Mouse (Mus musculus) heart, postnatal 25 days (tissue): ENCODE results near the gene Tmem95. TPM values are rescaled to one million over a fixed set of nuclear protein-coding genes. Genes with fewer than 3 reads are reported as not detected.

Experiments
- microRNA-seq: library from miRNA; unstranded; fragments of <30 nt; microRNA quantifications from one replicate; pipeline ENCODE4 v1.2.0, GENCODE M21; 2022
- total RNA-seq, 2 experiments: library from RNA; stranded (reverse); gene quantifications; 2 replicates each; pipeline ENCODE4 v1.2.3; 2021

Tmem95 gene
- total RNA-seq, 2 experiments from 2014 or later = not detected

Small RNA genes within 50 kb of the gene (microRNA-seq; reads per million reads assigned to microRNA genes)
- not detected for gene Mir6924

Other genes with a start within 250 kb of the Tmem95 start
- 10 to 100 TPM; 81.8 to 84.9 TPM for gene Fxr2, start 245.0 kb downstream of the Tmem95 start, total RNA-seq
- gene Sox15, start 222.7 kb downstream of the Tmem95 start, total RNA-seq = not detected
- 10 to 100 TPM; 15.2 to 16.5 TPM for gene Mpdu1, start 215.4 kb downstream of the Tmem95 start, total RNA-seq
- gene Cd68, start 211.9 kb downstream of the Tmem95 start, total RNA-seq = 1 to 10 TPM; 7.1 to 7.7 TPM
- gene Eif4a1, start 205.6 kb downstream of the Tmem95 start, total RNA-seq = 100 to 1,000 TPM; 201 to 206 TPM
- gene Senp3, start 195.9 kb downstream of the Tmem95 start, total RNA-seq = 10 to 100 TPM; 31.7 to 33.5 TPM
- 1 to 10 TPM; 1.6 to 2.1 TPM for gene Tnfsf13, start 192.2 kb downstream of the Tmem95 start, total RNA-seq
- gene Tnfsf12, start 182.2 kb downstream of the Tmem95 start, total RNA-seq = 10 to 100 TPM; 14.5 to 16.4 TPM
- 1 to 10 TPM; 3.2 to 4.5 TPM for gene Tnfsfm13, start 181.9 kb downstream of the Tmem95 start, total RNA-seq
- 10 to 100 TPM; 28.6 to 30.4 TPM for gene Polr2a, start 119.4 kb downstream of the Tmem95 start, total RNA-seq
- not detected for gene Slc35g3, start 116.0 kb downstream of the Tmem95 start, total RNA-seq
- gene Zbtb4, start 112.1 kb downstream of the Tmem95 start, total RNA-seq = 10 to 100 TPM; 33.3 to 39.6 TPM
- gene Chrnb1, start 82.1 kb downstream of the Tmem95 start, total RNA-seq = 1 to 10 TPM; 4.8 to 5.0 TPM
- 1 to 10 TPM; 2.2 to 2.4 TPM for gene Fgf11, start 76.2 kb downstream of the Tmem95 start, total RNA-seq
- gene Tmem102, start 72.4 kb downstream of the Tmem95 start, total RNA-seq = under 1 TPM; 0.26 to 0.45 TPM
- gene Gm39566, start 62.7 kb downstream of the Tmem95 start, total RNA-seq = not detected
- gene Spem2, start 59.6 kb downstream of the Tmem95 start, total RNA-seq = not detected
- gene Spem1, start 55.8 kb downstream of the Tmem95 start, total RNA-seq = not detected
- 1 to 10 TPM; 4.4 to 5.4 TPM for gene Nlgn2, start 40.2 kb downstream of the Tmem95 start, total RNA-seq
- gene Tmem256, start 39.5 kb downstream of the Tmem95 start, total RNA-seq = 100 to 1,000 TPM; 186 to 199 TPM
- 10 to 100 TPM; 24.4 to 24.9 TPM for gene Plscr3, start 31.6 kb downstream of the Tmem95 start, total RNA-seq
- under 1 TPM in 1 of 2 experiments, not detected in 1; 0.14 TPM for gene Tnk1, start 19.3 kb downstream of the Tmem95 start, total RNA-seq
- gene Kctd11, start 3.4 kb upstream of the Tmem95 start, total RNA-seq = 1 to 10 TPM; 2.5 to 3.5 TPM
- 1 to 10 TPM in 1 of 2 experiments, under 1 TPM in 1; 0.88 to 1.1 TPM for gene Acap1, start 17.5 kb upstream of the Tmem95 start, total RNA-seq
- under 1 TPM; 0.17 to 0.23 TPM for gene 2810408A11Rik, start 23.0 kb upstream of the Tmem95 start, total RNA-seq
- gene Neurl4, start 23.1 kb upstream of the Tmem95 start, total RNA-seq = 10 to 100 TPM; 44.9 to 46.0 TPM
- gene Gps2, start 35.9 kb upstream of the Tmem95 start, total RNA-seq = 10 to 100 TPM; 24.1 to 26.7 TPM
- gene Eif5a, start 43.9 kb upstream of the Tmem95 start, total RNA-seq = 100 to 1,000 TPM; 427 TPM
- gene Ybx2, start 57.8 kb upstream of the Tmem95 start, total RNA-seq = 10 to 100 TPM; 18.8 to 23.4 TPM
- gene Slc2a4, start 70.2 kb upstream of the Tmem95 start, total RNA-seq = 100 to 1,000 TPM; 325 to 365 TPM
- gene Cldn7, start 86.8 kb upstream of the Tmem95 start, total RNA-seq = not detected
- 100 to 1,000 TPM; 149 to 180 TPM for gene Ctdnep1, start 103.1 kb upstream of the Tmem95 start, total RNA-seq
- 10 to 100 TPM; 48.3 to 51.5 TPM for gene Elp5, start 104.5 kb upstream of the Tmem95 start, total RNA-seq
- 100 to 1,000 TPM; 274 to 291 TPM for gene Gabarap, start 113.1 kb upstream of the Tmem95 start, total RNA-seq
- 10 to 100 TPM; 22.6 to 25.3 TPM for gene Phf23, start 117.8 kb upstream of the Tmem95 start, total RNA-seq
- 1 to 10 TPM; 3.9 to 5.2 TPM for gene Dvl2, start 122.6 kb upstream of the Tmem95 start, total RNA-seq
- gene Acadvl, start 137.4 kb upstream of the Tmem95 start, total RNA-seq = 1,000 to 10,000 TPM; 1,206 to 1,290 TPM
- gene Dlg4, start 138.9 kb upstream of the Tmem95 start, total RNA-seq = 1 to 10 TPM; 6.6 to 8.1 TPM
- not detected for gene Asgr1, start 176.1 kb upstream of the Tmem95 start, total RNA-seq
- not detected for gene Asgr2, start 214.6 kb upstream of the Tmem95 start, total RNA-seq